Mouse (Mus musculus) limb, embryonic 12.5 days (tissue): Measurements from ENCODE around the gene Ints3. TPM values are rescaled to one million over a fixed set of nuclear protein-coding genes. Genes with fewer than 3 reads are reported as not detected.

Source experiments
- ATAC-seq: fragments of 200-750 bp; cut with Nextera tagmentation; 2 replicates; pipeline ENCODE4 v1.8.0; 2017; ENCODE audit warnings: low read depth, moderate TSS enrichment; ENCODE audit not compliant: insufficient number of reproducible peaks, insufficient read depth, low FRiP score, low TSS enrichment
- H3K27ac ChIP-seq: fragments of 300-500 bp; sonication (generic); 2 replicates; pipeline ENCODE4 v1.5.1; 2016; ENCODE audit warnings: mild to moderate bottlenecking, moderate library complexity
- H3K27me3 ChIP-seq: fragments of 300-500 bp; sonication (generic); 2 replicates; pipeline ENCODE4 v1.6.1; 2016; ENCODE audit warnings: mild to moderate bottlenecking, moderate library complexity
- H3K36me3 ChIP-seq: fragments of 300-500 bp; sonication (generic); 2 replicates; pipeline ENCODE4 v1.6.1; 2016; ENCODE audit warnings: mild to moderate bottlenecking, moderate library complexity
- H3K4me1 ChIP-seq: fragments of 300-500 bp; sonication (generic); replicated peaks from 2 replicates; pipeline ENCODE4 v1.6.1; 2016
- H3K4me2 ChIP-seq: fragments of 300-500 bp; sonication (generic); 2 replicates; pipeline ENCODE4 v1.6.1; 2016; ENCODE audit warnings: mild to moderate bottlenecking, moderate library complexity
- H3K4me3 ChIP-seq: fragments of 300-500 bp; sonication (generic); replicated peaks from 2 replicates; pipeline ENCODE4 v1.5.1; 2016; ENCODE audit warnings: mild to moderate bottlenecking
- H3K9ac ChIP-seq: fragments of 300-500 bp; sonication (generic); replicated peaks from 2 replicates; pipeline ENCODE4 v1.6.1; 2016; ENCODE audit warnings: mild to moderate bottlenecking, moderate library complexity
- H3K9me3 ChIP-seq: fragments of 300-500 bp; sonication (generic); 2 replicates; pipeline ENCODE4 v1.6.1; 2016; ENCODE audit warnings: mild to moderate bottlenecking, moderate library complexity
- WGBS: fragments of 180-500 bp; shearing (Covaris S2); methylation state at CpG from one replicate; pipeline ENCODE4 v1.1.7; 2016; 5-methylcytosine and 5-hydroxymethylcytosine counted together
- polyA plus RNA-seq: library from polyadenylated mRNA; unstranded; fragments of >200 nt; fragmentation: Nextera tagmentation; extraction: Ambion mirVana; gene quantifications from 2 replicates; pipeline ENCODE4 v1.2.1, GENCODE M21; 2016

Ints3 gene
- polyA plus RNA-seq, 1 experiment from 2014 or later, result 44.5 TPM

DNA sequence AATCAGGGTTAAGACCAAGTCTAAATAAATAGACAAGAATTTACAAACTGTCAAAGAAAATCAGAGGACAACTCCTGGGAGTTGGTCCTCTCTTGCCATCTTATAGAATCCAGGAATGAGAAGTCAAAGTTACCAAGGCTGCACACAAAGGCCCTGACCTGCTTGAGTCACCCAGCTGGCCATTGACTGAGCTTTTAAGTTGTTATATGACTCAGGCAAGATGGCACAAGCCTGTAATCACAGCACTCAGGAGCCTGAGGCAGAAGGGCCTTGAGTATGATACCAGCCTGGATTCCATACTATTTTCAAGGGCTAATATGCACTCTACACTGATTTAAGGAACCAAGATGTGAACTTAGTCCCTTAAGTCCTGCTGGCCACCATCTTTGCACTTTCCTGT lies 9.9 kb downstream of the Ints3 start:
- no peak for ATAC-seq
- peaks cover 66% of the 10 kb centered on the region for H3K36me3 ChIP-seq
- H3K9ac ChIP-seq, result no peak overlapping the region
- H3K4me1 ChIP-seq, result peaks cover 11% of the 10 kb centered on the region
- no peaks in the 10 kb centered on the region for H3K27me3 ChIP-seq
- H3K27ac ChIP-seq, result no peak overlapping the region
- H3K9me3 ChIP-seq, result no peaks in the 10 kb centered on the region
- H3K4me2 ChIP-seq, result no peak overlapping the region
- no peak overlapping the region for H3K4me3 ChIP-seq

DNA sequence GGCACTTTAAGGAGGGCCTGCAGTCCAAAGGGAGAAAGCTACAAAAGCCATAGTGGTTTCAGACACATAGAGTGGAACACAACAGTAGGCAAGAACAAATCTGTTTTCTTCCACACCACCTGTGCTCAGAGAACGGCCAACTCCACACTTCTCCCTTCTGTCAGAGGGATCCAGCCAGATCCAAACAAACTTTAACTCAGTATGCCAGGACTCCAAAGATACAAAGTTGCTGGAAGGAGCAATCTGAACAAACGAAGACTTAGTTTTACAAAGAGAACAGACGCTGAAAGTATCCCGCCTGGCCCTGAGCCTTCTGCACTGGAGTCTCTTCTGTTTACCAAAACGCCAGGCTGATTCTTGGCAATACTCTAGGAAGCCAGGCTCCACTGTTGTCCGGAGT lies 12.7 kb downstream of the Ints3 start:
- ATAC-seq, result no peak
- H3K9ac ChIP-seq, result no peak overlapping the region
- H3K36me3 ChIP-seq, result peaks cover 90% of the 10 kb centered on the region
- 93% methylated on average over 6 of the region's 6 CpGs for WGBS
- no peak overlapping the region for H3K27ac ChIP-seq
- no peak overlapping the region for H3K4me3 ChIP-seq
- no peak overlapping the region for H3K4me2 ChIP-seq
- H3K9me3 ChIP-seq, result no peaks in the 10 kb centered on the region
- H3K27me3 ChIP-seq, result no peaks in the 10 kb centered on the region
- no peaks in the 10 kb centered on the region for H3K4me1 ChIP-seq

DNA sequence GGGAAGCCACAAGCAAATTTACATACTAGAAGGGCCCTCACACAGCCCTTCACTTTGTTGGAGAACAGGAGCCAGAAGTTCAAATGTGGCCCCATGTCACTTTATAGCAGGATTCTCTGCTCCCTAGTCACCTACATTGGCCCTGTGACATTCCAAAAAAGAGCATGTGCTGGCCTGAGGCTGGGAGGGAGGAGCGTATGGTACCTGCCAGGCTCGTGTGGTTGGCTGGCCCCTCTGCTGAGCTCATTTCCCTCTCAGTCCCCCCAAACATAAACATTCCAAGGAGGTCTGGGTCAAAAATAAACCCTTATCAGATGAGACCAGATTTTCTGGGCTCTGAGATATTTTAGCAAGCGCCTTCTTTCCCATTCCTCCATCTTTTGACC lies 20.4 kb downstream of the Ints3 start:
- Histone ChIP-seq H3K9ac (no peak overlapping the region), H3K4me3 (no peak overlapping the region), H3K27ac (no peak overlapping the region), H3K4me1 (no peaks in the 10 kb centered on the region), H3K27me3 (no peaks in the 10 kb centered on the region), H3K4me2 (no peak overlapping the region), H3K36me3 (peaks cover 97% of the 10 kb centered on the region), H3K9me3 (no peaks in the 10 kb centered on the region)
- no peak for ATAC-seq
- WGBS, result 56% methylated on average over 3 of the region's 3 CpGs

DNA sequence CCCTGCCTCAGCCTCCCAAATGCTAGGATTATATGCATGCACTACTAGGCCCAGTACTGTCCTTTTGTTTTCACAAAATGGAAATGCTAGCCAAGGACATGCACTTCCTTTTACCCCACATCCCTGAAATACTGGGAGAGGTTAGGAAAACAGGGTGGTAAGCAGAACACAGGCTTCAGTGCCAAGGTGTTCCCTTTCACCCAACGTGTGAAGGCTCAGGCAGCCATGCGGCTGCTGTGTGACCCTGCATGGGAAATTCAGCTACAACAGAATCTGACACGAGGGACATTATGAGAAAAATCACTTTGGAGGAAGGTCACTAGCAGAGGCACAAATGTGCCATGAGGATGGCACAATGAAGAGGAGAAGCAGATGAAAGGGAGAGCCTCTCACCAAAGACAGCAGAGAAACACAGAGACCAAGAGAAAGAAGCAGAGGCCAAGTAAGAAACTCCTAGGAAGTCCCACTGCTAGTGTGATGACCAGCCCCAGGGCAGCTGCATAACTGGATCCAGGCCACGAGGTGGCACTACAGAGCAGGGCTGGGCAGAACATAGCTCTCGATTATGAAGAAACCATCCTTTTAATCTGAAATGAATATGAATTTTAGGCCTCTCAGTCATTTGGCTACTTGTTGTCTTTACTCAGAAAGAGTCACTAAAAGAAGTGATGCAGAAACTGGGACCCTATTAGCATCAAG lies 21.0 kb downstream of the Ints3 start:
- ATAC-seq, result no peak
- Histone ChIP-seq H3K4me1 (no peaks in the 10 kb centered on the region), H3K4me3 (no peak overlapping the region), H3K9ac (no peak overlapping the region), H3K27ac (no peak overlapping the region), H3K27me3 (no peaks in the 10 kb centered on the region), H3K36me3 (peaks cover 97% of the 10 kb centered on the region), H3K9me3 (no peaks in the 10 kb centered on the region), H3K4me2 (no peak overlapping the region)
- WGBS, result 49% methylated on average over 5 of the region's 5 CpGs

DNA sequence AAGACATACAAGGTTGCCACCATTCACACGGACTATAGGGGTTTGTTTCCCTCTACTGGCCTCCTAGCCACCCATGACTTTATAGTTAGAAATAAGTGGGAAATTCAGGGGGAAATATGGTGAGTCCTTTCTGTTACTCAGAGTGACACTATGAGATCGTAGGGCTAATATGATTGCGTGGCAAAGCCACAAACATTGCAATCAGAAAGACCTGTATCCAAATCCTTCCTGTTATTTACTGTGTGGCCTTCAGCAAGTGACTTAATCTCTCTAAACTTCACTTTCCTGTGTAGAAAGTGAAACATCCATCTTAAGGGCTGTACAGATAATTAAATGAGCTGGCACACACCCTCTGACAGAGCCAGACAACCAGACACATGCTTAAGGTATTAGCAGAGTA lies 24.7 kb downstream of the Ints3 start:
- 93% methylated on average over 3 of the region's 3 CpGs for WGBS
- Histone ChIP-seq H3K4me2 (no peak overlapping the region), H3K27ac (no peak overlapping the region), H3K36me3 (peaks cover 98% of the 10 kb centered on the region), H3K4me3 (no peak overlapping the region), H3K9ac (no peak overlapping the region), H3K27me3 (no peaks in the 10 kb centered on the region), H3K9me3 (no peaks in the 10 kb centered on the region), H3K4me1 (no peaks in the 10 kb centered on the region)
- ATAC-seq, result no peak

DNA sequence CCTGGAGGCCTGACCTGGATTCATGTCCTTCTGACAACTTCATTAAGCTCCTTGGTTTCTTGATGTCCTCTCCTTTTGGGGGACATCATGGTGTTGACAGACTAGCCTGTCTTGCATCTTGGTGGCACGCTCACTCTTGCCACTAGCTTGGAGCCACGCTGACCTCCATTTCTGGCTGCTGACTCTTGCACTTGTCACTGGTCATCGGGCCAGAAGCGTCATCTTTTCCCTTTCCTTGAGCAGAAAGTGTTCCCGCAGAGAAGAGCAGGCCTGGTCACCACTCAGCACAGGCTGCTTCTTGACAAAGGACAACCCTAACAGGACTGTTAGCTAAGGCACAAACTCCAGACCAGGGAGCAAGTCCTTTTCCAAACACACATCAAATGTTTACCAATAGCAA lies 27.0 kb downstream of the Ints3 start:
- WGBS, result 96% methylated on average over 5 of the region's 5 CpGs
- no peak for ATAC-seq
- H3K4me2 ChIP-seq, result no peak overlapping the region
- no peak overlapping the region for H3K27ac ChIP-seq
- no peak overlapping the region for H3K4me3 ChIP-seq
- H3K27me3 ChIP-seq, result no peaks in the 10 kb centered on the region
- no peaks in the 10 kb centered on the region for H3K4me1 ChIP-seq
- no peak overlapping the region for H3K9ac ChIP-seq
- H3K9me3 ChIP-seq, result no peaks in the 10 kb centered on the region
- peaks cover 100% of the 10 kb centered on the region for H3K36me3 ChIP-seq

DNA sequence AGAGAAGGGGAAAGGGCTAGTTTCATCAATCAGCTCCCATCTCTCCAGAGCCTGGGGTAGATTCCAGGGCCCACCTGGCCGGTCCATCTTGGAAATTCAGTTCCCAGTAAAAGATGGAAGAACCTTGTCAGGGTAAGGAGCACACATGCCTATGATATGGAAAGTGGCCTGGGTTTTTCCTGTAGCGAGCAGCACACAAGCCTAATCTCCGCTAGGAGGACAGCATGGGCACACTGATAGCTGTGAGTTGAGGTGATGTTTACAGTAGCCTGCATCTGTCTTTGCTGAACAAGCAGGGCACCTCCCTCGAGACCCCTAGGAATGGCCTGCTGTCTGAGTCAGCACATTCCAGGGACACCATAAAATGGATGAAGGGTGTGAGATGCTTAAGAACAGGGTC lies 28.8 kb downstream of the Ints3 start:
- ATAC-seq, result no peak
- WGBS, result 76% methylated on average over 4 of the region's 4 CpGs
- Histone ChIP-seq H3K36me3 (peaks cover 100% of the 10 kb centered on the region), H3K27me3 (no peaks in the 10 kb centered on the region), H3K9me3 (no peaks in the 10 kb centered on the region), H3K4me2 (no peak overlapping the region), H3K9ac (no peak overlapping the region), H3K4me3 (no peak overlapping the region), H3K27ac (no peak overlapping the region), H3K4me1 (no peaks in the 10 kb centered on the region)

DNA sequence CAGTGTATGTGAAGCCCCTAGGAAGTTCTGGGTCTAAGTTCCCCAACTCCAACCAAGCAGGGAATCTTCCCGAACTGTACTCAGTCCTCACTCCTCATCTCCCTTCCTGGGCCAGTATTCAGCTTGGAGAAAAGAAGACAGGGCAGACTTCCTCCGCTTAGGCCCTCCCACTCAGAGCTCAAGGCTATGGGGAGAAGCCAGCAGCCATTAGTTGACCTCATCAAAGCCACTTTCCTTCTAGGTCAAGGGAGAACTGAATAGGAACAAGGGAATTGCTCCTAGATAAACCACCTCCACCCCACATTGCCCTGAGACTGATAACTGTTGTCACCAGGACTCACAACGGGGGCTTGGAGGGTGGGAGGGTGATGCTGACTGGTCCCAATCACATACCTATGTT lies 29.3 kb downstream of the Ints3 start:
- Histone ChIP-seq H3K9me3 (no peaks in the 10 kb centered on the region), H3K4me2 (no peak overlapping the region), H3K4me1 (no peaks in the 10 kb centered on the region), H3K27me3 (no peaks in the 10 kb centered on the region), H3K36me3 (peaks cover 100% of the 10 kb centered on the region), H3K9ac (no peak overlapping the region), H3K27ac (no peak overlapping the region), H3K4me3 (no peak overlapping the region)
- ATAC-seq, result no peak
- WGBS, result 89% methylated on average over 3 of the region's 3 CpGs

DNA sequence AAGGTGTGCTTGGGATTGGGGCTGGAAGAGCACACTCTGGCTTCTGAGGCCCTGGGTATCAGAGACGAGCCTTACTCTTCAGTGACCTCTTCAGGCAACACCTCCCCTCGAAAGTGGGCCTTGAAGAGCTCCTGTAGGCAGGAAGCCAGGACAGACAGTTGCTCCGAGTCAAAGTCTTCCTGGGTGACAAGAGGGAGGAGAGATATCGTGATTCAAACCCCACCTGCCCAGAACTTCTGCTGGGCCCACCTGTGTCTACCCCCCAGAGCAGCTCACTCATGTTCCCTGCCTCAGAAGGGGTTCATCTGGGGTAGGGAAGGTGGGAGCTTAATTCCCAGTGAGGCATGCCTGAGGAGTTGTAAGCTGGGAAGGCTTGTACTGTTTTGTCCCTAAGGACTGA lies 32.4 kb downstream of the Ints3 start:
- no peak for ATAC-seq
- peaks cover 99% of the 10 kb centered on the region for H3K36me3 ChIP-seq
- H3K4me1 ChIP-seq, result no peaks in the 10 kb centered on the region
- WGBS, result 70% methylated on average over 4 of the region's 4 CpGs
- H3K9me3 ChIP-seq, result no peaks in the 10 kb centered on the region
- H3K27me3 ChIP-seq, result no peaks in the 10 kb centered on the region
- no peak overlapping the region for H3K27ac ChIP-seq
- no peak overlapping the region for H3K9ac ChIP-seq
- H3K4me2 ChIP-seq, result no peak overlapping the region
- no peak overlapping the region for H3K4me3 ChIP-seq

DNA sequence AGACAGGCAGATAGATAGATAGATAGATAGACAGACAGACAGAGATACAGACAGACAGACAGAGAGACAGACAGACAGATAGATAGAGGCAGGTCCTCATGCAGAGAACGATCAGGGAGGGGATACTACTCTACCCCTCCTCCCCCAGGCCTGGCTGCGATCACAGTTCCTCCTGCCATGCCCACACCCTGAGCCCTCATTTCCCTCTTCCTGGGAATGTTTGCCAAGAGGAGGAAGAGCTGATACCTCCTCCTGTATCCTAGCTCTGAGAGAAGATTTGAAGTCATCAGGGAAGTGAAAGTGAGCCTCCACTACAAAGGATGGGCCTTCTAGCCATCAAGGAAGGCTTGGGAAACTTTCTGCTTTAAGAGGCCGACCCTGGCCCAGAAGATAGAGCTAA lies 37.8 kb downstream of the Ints3 start:
- Histone ChIP-seq H3K4me1 (peaks cover 6% of the 10 kb centered on the region), H3K36me3 (peaks cover 96% of the 10 kb centered on the region), H3K4me3 (no peak overlapping the region), H3K27ac (no peak overlapping the region), H3K9ac (no peak overlapping the region), H3K9me3 (no peaks in the 10 kb centered on the region), H3K27me3 (no peaks in the 10 kb centered on the region), H3K4me2 (no peak overlapping the region)
- no peak for ATAC-seq
- 85% methylated on average over 3 of the region's 3 CpGs for WGBS

DNA sequence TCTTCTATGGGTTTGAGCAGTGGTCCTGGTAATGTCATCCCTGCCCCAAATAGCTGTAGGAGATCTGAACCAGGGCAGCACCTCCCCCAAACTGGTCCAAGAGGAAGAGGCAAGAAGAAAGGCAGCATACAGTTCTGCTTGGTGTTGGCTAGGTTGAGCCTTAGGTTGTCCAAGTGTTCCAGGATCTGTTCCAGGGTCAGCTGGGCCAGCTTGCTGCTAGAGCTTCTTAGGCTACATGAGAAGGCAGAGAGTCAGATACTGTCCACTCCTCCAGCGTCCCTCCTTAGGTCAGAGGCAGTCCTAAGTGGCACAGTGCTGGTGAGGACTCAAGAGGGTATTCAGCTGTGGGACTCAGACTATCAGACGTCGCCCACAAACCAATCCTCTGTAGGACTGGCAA lies 40.8 kb downstream of the Ints3 start:
- no peaks in the 10 kb centered on the region for H3K9me3 ChIP-seq
- no peaks in the 10 kb centered on the region for H3K27me3 ChIP-seq
- H3K36me3 ChIP-seq, result peaks cover 68% of the 10 kb centered on the region
- no peak overlapping the region for H3K9ac ChIP-seq
- no peak overlapping the region for H3K4me2 ChIP-seq
- ATAC-seq, result no peak
- H3K4me3 ChIP-seq, result no peak overlapping the region
- H3K27ac ChIP-seq, result no peak overlapping the region
- WGBS, result 88% methylated on average over 3 of the region's 3 CpGs
- H3K4me1 ChIP-seq, result peaks cover 29% of the 10 kb centered on the region

DNA sequence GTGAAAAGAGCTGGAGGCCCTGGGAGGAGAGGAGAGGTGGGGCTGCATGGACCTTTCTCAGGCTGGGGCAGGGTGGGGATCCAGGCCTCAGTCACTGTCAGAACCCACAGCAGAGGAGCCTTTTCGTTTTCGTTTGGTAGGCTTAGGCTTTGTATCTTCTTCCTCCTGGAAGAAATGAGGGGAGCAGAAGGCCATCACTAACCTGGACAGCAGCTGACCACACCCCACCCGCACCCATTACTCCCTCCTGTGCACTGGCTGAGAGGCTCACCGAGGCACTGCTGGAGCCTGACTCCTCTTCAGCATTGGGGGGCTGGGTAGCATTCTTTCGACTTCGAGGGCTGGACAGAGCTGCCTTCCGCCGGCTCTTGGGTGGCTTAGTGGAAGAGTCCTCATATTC lies 41.5 kb downstream of the Ints3 start:
- Histone ChIP-seq H3K9me3 (no peaks in the 10 kb centered on the region), H3K4me2 (no peak overlapping the region), H3K36me3 (peaks cover 65% of the 10 kb centered on the region), H3K4me3 (no peak overlapping the region), H3K9ac (no peak overlapping the region), H3K27ac (0 out of 2 replicates have a peak overlapping the region, but pooled peaks have one; percentile 25), H3K27me3 (no peaks in the 10 kb centered on the region), H3K4me1 (peaks cover 36% of the 10 kb centered on the region)
- 89% methylated on average over 8 of the region's 8 CpGs for WGBS
- no peak for ATAC-seq
